Mouse (Mus musculus) kidney, adult 11 months (tissue): Measurements from ENCODE around the gene Mitf.

ENCODE experiments used
- DNase-seq: peaks from one replicate; pipeline ENCODE4 v3.0.0; 2022

The Mitf gene

GRCm38 (mm10) chr6:98048671-98049438, 242.0 kb downstream of the Mitf start:
- DNase-seq: no peak

DNA sequence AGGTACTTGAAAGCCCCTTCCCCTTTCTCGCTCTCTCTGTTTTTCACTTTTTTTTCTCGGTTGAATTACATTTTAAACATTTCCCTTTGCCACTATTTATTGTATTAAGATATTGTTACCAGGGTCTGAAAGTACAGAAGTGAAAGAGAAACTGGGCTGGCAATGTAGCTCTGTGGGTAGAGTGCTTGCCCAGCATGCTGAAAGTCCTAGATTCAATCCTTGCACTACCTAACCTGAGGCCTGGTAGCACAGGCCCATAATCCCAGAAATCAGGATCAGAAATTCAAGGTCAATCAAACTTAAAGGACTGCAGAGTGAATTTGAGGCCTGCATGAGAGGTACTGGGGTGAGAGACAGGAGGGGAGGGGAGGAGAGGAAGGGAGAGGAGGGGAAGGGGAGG, 242.7 kb downstream of the Mitf start:
- no peak for DNase-seq

DNA sequence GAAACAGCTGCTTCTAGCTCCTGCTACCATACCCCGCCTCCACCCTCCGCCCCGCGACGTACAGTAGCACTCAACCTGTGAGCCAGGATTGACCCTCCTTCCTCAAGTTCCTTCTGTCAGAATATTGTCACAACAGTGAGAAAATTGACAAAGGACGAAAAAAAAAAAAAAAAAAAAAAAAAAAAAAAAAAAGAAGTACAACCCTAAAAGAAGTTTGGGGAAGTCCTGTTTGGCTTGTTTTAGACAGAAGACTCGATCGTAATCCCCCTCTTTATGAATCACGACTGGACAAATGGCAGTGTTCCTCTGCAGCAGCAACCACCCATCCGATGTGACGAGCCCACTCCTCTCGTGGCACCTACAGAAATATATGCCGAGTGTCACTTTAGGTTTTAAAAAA, 255.0 kb downstream of the Mitf start:
- DNase-seq: no peak

DNA sequence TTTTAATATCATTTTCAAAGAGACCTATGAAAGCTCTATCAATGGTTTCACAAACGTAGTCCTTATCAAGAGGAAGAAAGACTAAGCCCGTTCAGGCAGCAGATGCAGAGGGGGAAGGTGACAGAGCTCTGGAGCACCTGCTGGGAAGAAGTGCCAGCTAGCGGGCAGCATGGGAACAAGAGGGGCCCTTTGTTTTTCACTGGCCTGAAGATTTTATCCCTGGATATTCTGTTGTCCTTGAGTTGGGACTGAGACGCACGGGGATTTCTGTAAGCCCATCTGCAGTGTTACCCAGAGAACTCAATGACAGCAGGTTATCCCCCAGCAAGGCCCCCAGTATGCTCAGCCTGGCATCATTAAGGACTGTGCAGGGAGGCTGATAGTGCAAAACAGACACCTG, 258.1 kb downstream of the Mitf start:
- DNase-seq: no peak

- DNase-seq: no peak
Observed at GRCm38 (mm10) chr6:98066420-98066819, 259.6 kb downstream of the Mitf start.
